Mouse (Mus musculus) cerebellum, adult 2 months (tissue): ENCODE data around the gene Lcorl. TPM values are rescaled to one million over a fixed set of nuclear protein-coding genes. Genes with fewer than 3 reads are reported as not detected.
"Not testable (repeated sequence)": the region's sequence is repeated elsewhere in the genome, so short reads cannot be mapped to it uniquely, and the experiment has no call there.

Source experiments
- DNase-seq, 2 experiments: peaks; one replicate each; pipeline ENCODE4 v3.0.0; 2021
- H3K27ac ChIP-seq: fragments of 200-500 bp; 2 replicates; pipeline ENCODE4 v1.5.1; 2012; ENCODE audit warnings: low read length, control low read depth, inconsistent platforms; ENCODE audit not compliant: insufficient read depth
- H3K27me3 ChIP-seq: fragments of 200-500 bp; 2 replicates; pipeline ENCODE4 v1.6.1; 2012; ENCODE audit warnings: inconsistent platforms, mild to moderate bottlenecking, low read length, moderate library complexity; ENCODE audit not compliant: control insufficient read depth, insufficient read depth
- H3K4me1 ChIP-seq: fragments of 200-500 bp; 2 replicates; pipeline ENCODE4 v1.6.1; 2011; ENCODE audit warnings: low read length; ENCODE audit not compliant: control insufficient read depth, insufficient read depth
- H3K4me3 ChIP-seq: fragments of 200-500 bp; replicated peaks from 2 replicates; pipeline ENCODE3; 2011; ENCODE audit warnings: mild to moderate bottlenecking, low read depth, low read length, control low read depth; ENCODE audit not compliant: insufficient read depth
- CTCF ChIP-seq: fragments of 200-500 bp; IDR thresholded peaks from 2 replicates; pipeline ENCODE4 v1.5.1; 2011; ENCODE audit warnings: low read depth, mild to moderate bottlenecking, control low read depth, low read length, moderate library complexity, borderline replicate concordance; ENCODE audit not compliant: insufficient read depth
- POLR2A ChIP-seq: fragments of 200-500 bp; IDR thresholded peaks from 2 replicates; pipeline ENCODE4 v1.6.1; 2011; ENCODE audit warnings: low read length, control low read depth, borderline replicate concordance; ENCODE audit not compliant: insufficient read depth
- WGBS: fragments of 180-500 bp; shearing (Covaris S2); methylation state at CpG from one replicate; pipeline ENCODE4 v1.1.7; 2018; 5-methylcytosine and 5-hydroxymethylcytosine counted together
- polyA plus RNA-seq: library from polyadenylated mRNA; depleted of rRNA; stranded (reverse); fragments of >200 nt; gene quantifications from 2 replicates; pipeline ENCODE4 v1.2.3, GENCODE M21; 2012; rRNA removed

Gene Lcorl
- polyA plus RNA-seq, 1 experiment = 6.4 TPM

DNA sequence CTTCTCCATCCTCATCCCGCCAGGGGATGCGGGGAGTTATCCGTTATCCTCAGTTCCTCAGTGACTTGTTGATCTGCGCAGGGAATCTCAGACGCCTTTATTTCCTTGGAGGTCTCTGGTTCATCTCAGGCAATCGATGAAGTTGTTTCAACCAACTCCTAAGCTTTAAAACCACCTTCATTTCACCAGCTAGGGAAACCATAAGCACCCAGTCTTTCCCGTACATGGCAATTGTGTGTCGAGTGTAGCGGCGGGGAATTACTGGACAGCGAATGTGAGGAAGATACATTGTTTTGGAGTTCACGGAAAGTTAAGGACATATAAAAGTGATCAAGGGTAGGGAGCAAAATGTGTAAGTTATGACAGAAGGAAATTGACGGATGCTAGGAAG, 187.1 kb downstream of the Lcorl start:
- H3K4me3 ChIP-seq = peak overlapping the region; percentile 83
- H3K4me1 ChIP-seq = no peaks in the 10 kb centered on the region
- H3K27ac ChIP-seq = no peak overlapping the region
- no peak for DNase-seq
- TF ChIP-seq CTCF (no peak), POLR2A (no peak)
- H3K27me3 ChIP-seq = no peaks in the 10 kb centered on the region
- under 1% methylated on average over 13 of the region's 13 CpGs for WGBS

DNA sequence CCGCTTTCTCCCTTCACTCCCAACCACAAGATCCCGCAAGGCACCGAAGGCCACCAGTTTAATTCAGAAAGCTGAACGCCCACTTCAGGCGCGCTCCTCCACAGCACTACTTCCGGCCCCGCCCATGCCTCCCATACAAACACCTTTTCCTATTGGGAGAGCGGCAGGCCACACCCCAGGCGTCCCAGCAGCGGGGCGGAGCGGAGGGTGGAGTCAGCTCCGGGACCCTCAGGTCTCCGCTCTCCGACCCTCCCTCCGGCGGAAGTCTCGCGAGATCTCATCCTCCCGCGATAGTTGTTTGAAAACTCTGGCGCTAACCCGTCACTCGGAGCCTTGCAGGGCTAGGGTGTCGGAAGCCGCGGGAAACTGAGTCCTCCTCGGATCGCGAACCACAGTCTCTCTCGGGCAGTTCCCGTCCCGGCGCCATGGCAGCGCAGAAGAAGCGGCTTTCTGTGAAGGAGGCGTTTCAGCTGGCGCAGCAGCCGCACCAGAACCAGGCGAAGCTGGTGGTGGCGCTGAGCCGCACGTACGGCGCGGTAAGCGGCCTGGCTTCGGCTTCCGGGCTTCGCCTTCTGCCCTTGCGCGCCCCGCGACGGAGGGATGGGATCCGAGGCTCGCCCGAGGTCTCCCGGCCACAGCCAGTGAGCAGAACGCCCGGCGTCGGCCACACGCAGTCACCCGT, 187.7 kb downstream of the Lcorl start, which contains the start of gene Ncapg:
Gene Ncapg (plus strand): TSS at position 322 of the 682 bp plus-strand sequence.
- no peak within 1 kb of the TSS for H3K27ac ChIP-seq
- H3K27me3 ChIP-seq = no peaks in the 10 kb centered on the region
- peak; percentile 98 to 99 for DNase-seq
- under 1% methylated on average over 66 of the region's 66 CpGs for WGBS
- H3K4me1 ChIP-seq = no peaks in the 10 kb centered on the region
- no peak for TF ChIP-seq CTCF
- peak; percentile 46; the same call in 1 of the 2 replicates for TF ChIP-seq POLR2A
- peak within 1 kb of the TSS; percentile 83 for H3K4me3 ChIP-seq

DNA sequence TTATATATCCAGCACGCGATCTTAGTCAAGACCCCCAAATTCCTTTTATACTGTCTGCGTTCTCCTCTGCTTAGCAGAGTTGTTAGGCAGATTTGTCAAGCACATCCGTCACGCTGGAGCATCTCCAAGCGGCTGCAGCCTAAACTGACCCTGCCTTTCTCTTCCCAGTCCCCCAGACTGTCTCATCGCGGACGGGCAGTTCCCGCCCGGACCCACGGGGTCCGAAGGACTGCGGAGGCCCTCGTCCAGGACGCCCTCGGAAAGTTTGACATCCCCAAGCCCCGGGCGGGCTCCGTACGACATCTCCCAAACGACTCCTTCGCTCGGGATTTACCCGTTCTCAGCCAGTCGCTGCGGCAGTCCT, 188.2 kb downstream of the Lcorl start:
- TF ChIP-seq POLR2A = no peak
- TF ChIP-seq CTCF = no peak
- peak overlapping the region; percentile 83 for H3K4me3 ChIP-seq
- no peaks in the 10 kb centered on the region for H3K27me3 ChIP-seq
- no peaks in the 10 kb centered on the region for H3K4me1 ChIP-seq
- WGBS = under 1% methylated on average over 27 of the region's 27 CpGs
- no peak overlapping the region for H3K27ac ChIP-seq
- DNase-seq = no peak

DNA sequence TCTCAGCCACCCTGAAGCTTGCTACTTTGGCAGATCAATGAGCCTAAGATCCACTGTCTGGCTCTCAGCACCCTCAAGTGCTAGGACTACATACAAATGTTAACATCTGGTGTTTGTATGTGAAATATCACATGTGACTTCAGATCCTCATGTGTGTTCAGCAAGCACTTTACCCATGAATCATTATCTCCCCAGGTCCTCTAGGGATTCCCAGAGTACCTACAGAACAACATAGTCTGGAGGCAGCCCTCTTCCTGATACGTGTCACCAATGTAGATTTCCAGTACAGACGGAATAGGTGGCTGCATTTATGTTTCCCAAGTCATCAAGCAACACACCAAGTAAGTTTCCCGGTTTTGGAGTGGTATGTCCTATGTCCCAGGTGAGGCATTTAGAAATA, 188.6 kb downstream of the Lcorl start:
- TF ChIP-seq CTCF = no peak
- no peak for TF ChIP-seq POLR2A
- Histone ChIP-seq H3K27ac (no peak overlapping the region), H3K4me1 (no peaks in the 10 kb centered on the region), H3K4me3 (peak overlapping the region; percentile 83), H3K27me3 (no peaks in the 10 kb centered on the region)
- WGBS = under 1% methylated on average over 3 of the region's 3 CpGs
- DNase-seq = peak in 1 of 2 experiments; percentile 2

DNA sequence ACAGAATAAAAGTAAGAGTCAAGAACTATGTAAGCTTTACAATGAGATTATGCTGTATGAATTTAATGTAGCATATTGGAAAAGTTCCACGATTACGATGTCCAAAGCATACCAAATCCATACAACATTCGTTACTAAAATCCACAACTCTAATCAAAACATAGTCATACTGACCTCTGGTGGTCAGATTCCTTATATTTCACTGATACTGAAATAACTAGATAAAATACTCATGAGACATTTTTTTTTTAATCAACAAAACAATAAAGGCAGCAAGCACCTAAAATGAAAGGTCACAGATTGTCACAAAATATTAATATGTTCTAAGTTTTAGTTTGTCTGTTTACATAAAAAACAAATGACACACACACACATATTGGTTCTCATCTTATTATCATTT, 189.1 kb downstream of the Lcorl start:
- WGBS = under 1% methylated on average over 3 of the region's 3 CpGs
- H3K27ac ChIP-seq = no peak overlapping the region
- no peak overlapping the region for H3K4me3 ChIP-seq
- DNase-seq = peak in 1 of 2 experiments; percentile 51
- no peaks in the 10 kb centered on the region for H3K27me3 ChIP-seq
- no peaks in the 10 kb centered on the region for H3K4me1 ChIP-seq
- no peak for TF ChIP-seq POLR2A
- no peak for TF ChIP-seq CTCF

DNA sequence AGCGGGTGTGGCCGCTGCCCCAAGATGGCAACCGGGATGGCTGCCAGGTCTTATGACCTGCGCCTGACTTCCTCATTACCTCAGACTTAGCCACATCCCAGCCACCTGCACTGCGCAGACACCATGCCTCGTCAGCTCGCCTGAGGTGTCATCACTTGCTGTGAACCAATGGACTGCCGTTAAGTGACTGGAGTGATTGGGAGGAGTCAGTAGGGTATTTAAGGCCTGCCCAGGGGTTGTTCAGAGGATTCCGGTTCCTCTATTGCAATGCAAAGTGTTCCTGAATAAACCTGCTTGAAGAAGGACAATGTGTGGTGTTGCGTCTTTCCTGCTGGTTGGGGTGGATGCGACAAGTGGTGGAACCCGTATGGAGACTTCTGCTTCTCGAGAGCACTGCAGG, 199.0 kb downstream of the Lcorl start:
- not testable (repeated sequence) for DNase-seq, H3K4me1 ChIP-seq, H3K4me3 ChIP-seq, H3K27me3 ChIP-seq, H3K27ac ChIP-seq
- 93% methylated on average over 13 of the region's 13 CpGs for WGBS

DNA sequence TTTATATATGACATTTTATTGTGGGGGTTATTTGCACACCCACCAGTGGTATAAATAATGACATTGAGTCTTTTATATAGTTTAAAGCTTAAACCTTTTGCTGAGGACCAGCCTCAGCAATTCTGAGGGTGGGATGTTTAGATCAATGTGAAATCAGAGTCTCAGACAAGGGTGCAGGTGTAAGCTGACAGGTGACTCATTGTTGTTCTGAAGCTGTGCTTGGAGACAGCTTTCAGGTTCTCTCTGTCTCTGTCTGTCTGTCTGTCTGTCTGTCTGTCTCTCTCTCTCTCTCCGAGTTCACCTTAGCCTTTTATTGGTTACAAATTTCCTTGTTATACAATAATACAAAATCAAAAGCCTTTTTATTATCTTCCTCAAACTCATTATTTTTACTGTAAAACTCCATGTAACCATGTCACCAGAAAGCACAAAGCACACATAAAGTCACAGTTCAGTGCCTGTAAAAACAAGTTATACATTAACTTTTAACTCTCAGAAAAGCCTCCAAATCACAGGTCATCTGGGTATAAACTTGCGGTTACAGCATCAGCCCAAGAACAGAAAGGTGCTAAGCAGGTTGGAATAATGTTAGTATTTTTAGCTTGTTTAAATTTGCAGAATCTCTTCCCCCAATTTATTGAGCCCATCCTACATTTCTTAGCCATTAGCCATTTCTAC, 206.2 kb downstream of the Lcorl start:
- no peak overlapping the region for H3K27ac ChIP-seq
- no peak overlapping the region for H3K4me3 ChIP-seq
- H3K4me1 ChIP-seq = no peaks in the 10 kb centered on the region
- WGBS = 93% methylated on average over 2 of the region's 2 CpGs
- DNase-seq = no peak
- H3K27me3 ChIP-seq = no peaks in the 10 kb centered on the region
- no peak for TF ChIP-seq POLR2A

Other genes starting within 250 kb of the Lcorl start
- gene Fam184b, start 218.0 kb downstream of the Lcorl start, polyA plus RNA-seq = 6.4 and 6.9 TPM in 2 replicates
- 0.10 and 0.11 TPM in 2 replicates for gene Ncapg, start 187.7 kb downstream of the Lcorl start, polyA plus RNA-seq